Mouse (Mus musculus) testis, adult 2 months (tissue): ENCODE results near the gene Efcab10. TPM values are rescaled to one million over a fixed set of nuclear protein-coding genes. Genes with fewer than 3 reads are reported as not detected.

Experiments
- H3K27ac ChIP-seq: fragments of 200-500 bp; 2 replicates; pipeline ENCODE4 v1.5.1; 2012; ENCODE audit warnings: low read depth, low read length; ENCODE audit not compliant: control insufficient read depth, insufficient read depth
- H3K27me3 ChIP-seq: fragments of 200-500 bp; 2 replicates; pipeline ENCODE4 v1.6.1; 2012; ENCODE audit warnings: mild to moderate bottlenecking, low read length, moderate library complexity; ENCODE audit not compliant: control insufficient read depth, insufficient read depth
- H3K36me3 ChIP-seq: fragments of 200-500 bp; 2 replicates; pipeline ENCODE4 v1.6.1; 2012; ENCODE audit warnings: mild to moderate bottlenecking, low read length; ENCODE audit not compliant: control insufficient read depth, insufficient read depth
- H3K4me1 ChIP-seq: fragments of 200-500 bp; 2 replicates; pipeline ENCODE4 v1.6.1; 2012; ENCODE audit warnings: low read length; ENCODE audit not compliant: control insufficient read depth, insufficient read depth
- H3K4me3 ChIP-seq: fragments of 200-500 bp; 2 replicates; pipeline ENCODE4 v1.5.1; 2012; ENCODE audit warnings: low read depth, mild to moderate bottlenecking, low read length, moderate library complexity, mixed read lengths; ENCODE audit not compliant: control insufficient read depth
- CTCF ChIP-seq: fragments of 200-500 bp; IDR thresholded peaks from 2 replicates; pipeline ENCODE4 v1.5.1; 2012; ENCODE audit warnings: low read depth, mild to moderate bottlenecking, inconsistent platforms, low read length, moderate library complexity; ENCODE audit not compliant: control insufficient read depth, insufficient read depth, insufficient replicate concordance
- POLR2A ChIP-seq: fragments of 200-500 bp; IDR thresholded peaks from 2 replicates; pipeline ENCODE4 v1.6.1; 2012; ENCODE audit warnings: low read depth, mild to moderate bottlenecking, inconsistent platforms, low read length, moderate library complexity; ENCODE audit not compliant: control insufficient read depth
- polyA plus RNA-seq: library from polyadenylated mRNA; depleted of rRNA; stranded (reverse); fragments of >200 nt; gene quantifications from 2 replicates; pipeline ENCODE4 v1.2.3, GENCODE M21; 2012

Efcab10 gene
- polyA plus RNA-seq, 1 experiment = 130 TPM

- Histone ChIP-seq H3K36me3 (no peaks in the 10 kb centered on the region; the same call in 1 of the 2 replicates), H3K27ac (no peak overlapping the region), H3K4me1 (no peaks in the 10 kb centered on the region), H3K27me3 (no peaks in the 10 kb centered on the region), H3K4me3 (no peak overlapping the region)
- no peak for TF ChIP-seq POLR2A
- TF ChIP-seq CTCF = no peak
These were observed 34.7 kb upstream of the Efcab10 start for GRCm38 (mm10) chr12:33359878-33360482.

DNA sequence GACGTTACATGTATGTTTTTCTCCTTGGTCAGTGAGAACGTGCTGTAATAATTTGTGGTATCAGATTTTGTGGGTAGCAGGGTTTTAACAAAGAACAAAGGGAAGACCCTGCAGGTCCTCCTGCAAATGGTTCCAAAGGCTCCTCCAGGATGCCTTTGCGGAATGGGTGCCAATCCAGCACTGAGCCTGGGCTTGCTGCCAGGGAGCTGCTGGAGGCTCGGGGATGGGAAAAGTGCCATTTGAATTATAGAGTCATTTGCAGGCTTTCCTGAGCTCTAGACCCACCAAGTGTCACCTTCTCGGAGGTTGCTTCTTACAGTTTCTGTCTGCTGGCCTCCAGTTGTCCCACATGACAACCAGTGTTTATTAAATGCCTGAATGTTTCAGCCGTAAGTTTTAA lies 33.9 kb upstream of the Efcab10 start:
- H3K4me3 ChIP-seq = no peak overlapping the region
- H3K27ac ChIP-seq = no peak overlapping the region
- H3K36me3 ChIP-seq = no peaks in the 10 kb centered on the region; the same call in 1 of the 2 replicates
- H3K4me1 ChIP-seq = no peaks in the 10 kb centered on the region
- TF ChIP-seq CTCF (no peak), POLR2A (no peak)
- no peaks in the 10 kb centered on the region for H3K27me3 ChIP-seq

DNA sequence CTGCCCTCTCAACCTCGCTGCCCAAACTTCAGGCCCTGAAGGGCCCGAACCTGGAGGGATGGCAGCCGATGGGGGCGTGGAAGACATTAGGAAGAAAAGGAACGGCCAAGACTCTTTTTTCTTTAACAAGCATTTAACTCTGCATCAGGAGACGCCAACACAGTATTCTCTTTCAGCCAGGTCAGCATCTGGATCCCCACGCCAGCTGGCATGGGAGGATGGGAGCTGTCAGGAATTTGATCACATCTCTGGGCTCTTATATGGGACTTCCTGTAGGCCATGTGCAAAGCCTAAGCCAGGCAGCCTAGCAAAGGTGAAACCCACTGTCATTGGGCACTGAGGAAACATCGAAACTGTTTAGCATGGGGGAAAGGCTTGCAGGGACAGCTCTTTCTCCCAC lies 30.1 kb upstream of the Efcab10 start:
- H3K27me3 ChIP-seq = no peaks in the 10 kb centered on the region
- no peak overlapping the region for H3K4me3 ChIP-seq
- no peaks in the 10 kb centered on the region for H3K36me3 ChIP-seq
- H3K4me1 ChIP-seq = no peaks in the 10 kb centered on the region
- TF ChIP-seq POLR2A (no peak), CTCF (no peak)
- H3K27ac ChIP-seq = no peak overlapping the region

DNA sequence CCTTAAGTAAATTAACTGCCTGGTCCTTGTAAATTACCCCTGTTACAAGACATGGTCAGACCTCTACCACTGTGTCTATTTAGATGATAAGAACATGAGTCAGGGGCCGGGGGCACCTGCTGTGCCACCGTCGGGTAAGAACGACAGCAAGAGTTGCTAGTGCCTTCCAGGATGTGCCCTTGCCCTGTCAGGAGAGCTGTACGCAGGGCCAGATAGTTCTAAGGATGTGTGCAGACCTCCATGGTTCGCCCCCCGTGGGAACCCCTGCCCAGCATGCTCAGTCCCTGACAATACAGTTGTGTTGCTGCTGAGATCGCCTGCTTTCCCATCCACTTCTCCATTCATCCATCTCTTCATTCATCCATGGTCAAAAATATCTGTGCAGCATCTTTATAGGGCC lies 29.5 kb upstream of the Efcab10 start:
- Histone ChIP-seq H3K4me3 (no peak overlapping the region), H3K27me3 (no peaks in the 10 kb centered on the region), H3K36me3 (no peaks in the 10 kb centered on the region), H3K4me1 (no peaks in the 10 kb centered on the region), H3K27ac (no peak overlapping the region)
- TF ChIP-seq CTCF (no peak), POLR2A (no peak)

GRCm38 (mm10) chr12:33369555-33369954 lies 25.1 kb upstream of the Efcab10 start:
- Histone ChIP-seq H3K27ac (no peak overlapping the region), H3K36me3 (no peaks in the 10 kb centered on the region), H3K4me1 (peaks cover 3% of the 10 kb centered on the region), H3K4me3 (no peak overlapping the region), H3K27me3 (no peaks in the 10 kb centered on the region)
- TF ChIP-seq CTCF (no peak), POLR2A (no peak)

GRCm38 (mm10) chr12:33379624-33380445 lies 14.8 kb upstream of the Efcab10 start:
- Histone ChIP-seq H3K4me3 (peak overlapping the region; percentile 66), H3K4me1 (peaks cover 7% of the 10 kb centered on the region; the same call in 1 of the 2 replicates), H3K36me3 (no peaks in the 10 kb centered on the region), H3K27ac (no peak overlapping the region), H3K27me3 (no peaks in the 10 kb centered on the region)
- TF ChIP-seq POLR2A = no peak
- TF ChIP-seq CTCF = peak; percentile 94

GRCm38 (mm10) chr12:33388842-33389241 lies 5.8 kb upstream of the Efcab10 start:
- no peaks in the 10 kb centered on the region for H3K27me3 ChIP-seq

GRCm38 (mm10) chr12:33390844-33391560 lies 3.7 kb upstream of the Efcab10 start:
- H3K27me3 ChIP-seq = no peaks in the 10 kb centered on the region
- no peak for TF ChIP-seq POLR2A
- TF ChIP-seq CTCF = no peak
- no peak overlapping the region for H3K27ac ChIP-seq
- no peaks in the 10 kb centered on the region for H3K4me1 ChIP-seq
- no peaks in the 10 kb centered on the region for H3K36me3 ChIP-seq
- no peak overlapping the region for H3K4me3 ChIP-seq

More at GRCm38 (mm10) chr12:33388842-33389241, 5.8 kb upstream of the Efcab10 start:
- H3K27ac ChIP-seq = no peak overlapping the region
- no peaks in the 10 kb centered on the region for H3K4me1 ChIP-seq
- no peaks in the 10 kb centered on the region for H3K36me3 ChIP-seq
- TF ChIP-seq POLR2A = no peak
- peak; percentile 71; the same call in 1 of the 2 replicates for TF ChIP-seq CTCF
- H3K4me3 ChIP-seq = no peak overlapping the region
